Mouse (Mus musculus) layer of hippocampus, adult 11-12 months (tissue): ENCODE data around the gene Eif1ad.
"Not testable (repeated sequence)": the region's sequence is repeated elsewhere in the genome, so short reads cannot be mapped to it uniquely, and the experiment has no call there.

ENCODE experiments used
- DNase-seq: peaks from one replicate; pipeline ENCODE4 v3.0.0; 2022; ENCODE audit warnings: low spot score

Gene Eif1ad

GRCm38 (mm10) chr19:5366175-5367052 is at the start of gene Eif1ad:
TSS of gene Eif1ad (plus strand) at chr19:5366741.
- peak; percentile 96 for DNase-seq

GRCm38 (mm10) chr19:5323801-5324200 is 42.7 kb upstream of the Eif1ad start:
- DNase-seq: no peak

- no peak for DNase-seq
Observed at GRCm38 (mm10) chr19:5327970-5328369, 38.6 kb upstream of the Eif1ad start.

DNA sequence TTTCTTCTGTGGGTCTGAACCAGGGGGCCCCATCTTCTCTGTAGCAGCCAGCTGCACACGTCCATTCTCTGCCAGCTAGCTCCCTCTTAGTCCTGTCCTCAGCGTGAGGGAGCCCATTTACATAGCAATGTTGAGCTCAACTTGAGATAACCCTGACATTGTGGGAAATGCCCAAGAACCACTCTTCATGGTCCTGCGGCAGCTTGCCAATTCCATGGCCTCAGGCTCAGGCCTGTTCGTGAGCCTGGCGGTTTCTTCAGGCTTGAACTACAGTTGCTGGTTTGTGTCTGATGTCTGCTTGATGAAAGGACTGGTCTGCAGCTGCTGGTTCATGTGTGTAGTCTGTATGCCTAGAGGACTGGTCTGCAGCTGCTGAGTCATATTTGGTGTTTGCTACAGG is 31.8 kb upstream of the Eif1ad start:
- DNase-seq: no peak

DNA sequence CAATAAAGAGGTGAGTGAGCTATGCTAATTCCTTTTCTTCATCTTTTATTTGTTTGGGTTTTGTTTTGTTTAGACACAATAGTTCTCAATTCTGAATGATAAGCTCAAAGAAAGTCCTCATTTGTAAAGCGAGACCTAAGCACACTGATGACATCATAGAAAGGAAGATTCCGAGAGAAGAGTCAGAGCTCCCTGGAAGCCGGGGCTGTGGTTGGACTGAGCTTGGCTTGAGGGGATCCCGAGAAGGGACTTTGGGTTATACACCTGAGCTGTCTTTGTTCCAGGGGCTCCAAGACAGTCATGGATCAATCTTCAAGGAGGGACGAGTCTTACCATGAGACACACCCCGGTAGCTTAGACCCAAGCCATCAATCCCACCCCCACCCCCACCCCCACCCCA is 31.1 kb upstream of the Eif1ad start, which contains the start of gene Catsper1:
Gene Catsper1, plus strand, starts transcription at position 301 of the 400 bp plus-strand sequence.
- no peak for DNase-seq

DNA sequence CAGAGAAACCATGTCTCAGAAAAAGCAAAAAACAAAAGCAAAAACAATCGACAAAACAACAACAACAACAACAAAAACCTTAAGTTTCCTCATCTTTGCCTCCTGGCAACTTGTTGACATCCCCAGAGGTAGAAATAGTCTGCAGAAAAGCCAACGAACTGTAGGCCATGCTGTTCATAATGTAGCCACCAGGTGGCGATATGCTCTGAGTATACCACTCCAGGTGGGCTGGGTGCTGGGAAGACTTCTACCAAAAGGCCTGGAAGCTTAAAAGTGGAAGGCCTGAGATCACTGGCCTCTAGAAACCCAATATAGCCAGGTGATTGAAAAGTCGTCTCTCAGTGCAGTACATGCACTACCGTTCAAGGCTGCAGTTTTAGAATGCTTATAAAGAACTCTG is 28.6 kb upstream of the Eif1ad start:
- DNase-seq: peak; percentile 85

DNA sequence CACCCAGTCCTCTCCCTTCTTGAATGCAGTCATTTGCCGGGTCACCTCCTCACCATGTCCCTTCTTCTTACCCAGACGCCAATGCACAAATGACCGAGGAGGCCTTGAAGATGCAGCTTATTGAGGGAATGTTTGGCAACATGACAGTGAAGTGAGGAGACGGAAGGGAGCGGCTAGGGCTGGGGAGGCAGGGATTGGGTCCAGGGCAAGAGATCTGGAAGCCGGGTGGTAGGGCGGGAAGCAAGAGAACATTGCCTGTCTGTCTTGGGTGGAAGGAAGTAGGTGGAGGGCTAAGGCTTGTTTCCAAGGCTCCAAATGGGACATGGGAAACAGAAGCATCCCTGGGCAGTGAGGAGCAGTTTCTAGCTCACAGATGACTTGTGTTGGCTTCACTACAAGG is 25.2 kb upstream of the Eif1ad start:
- no peak for DNase-seq

GRCm38 (mm10) chr19:5345297-5346131 is 21.0 kb upstream of the Eif1ad start:
- DNase-seq: no peak

GRCm38 (mm10) chr19:5348064-5348463 is 18.5 kb upstream of the Eif1ad start:
- no peak for DNase-seq

GRCm38 (mm10) chr19:5348526-5349501 is 17.7 kb upstream of the Eif1ad start:
- DNase-seq: no peak

DNA sequence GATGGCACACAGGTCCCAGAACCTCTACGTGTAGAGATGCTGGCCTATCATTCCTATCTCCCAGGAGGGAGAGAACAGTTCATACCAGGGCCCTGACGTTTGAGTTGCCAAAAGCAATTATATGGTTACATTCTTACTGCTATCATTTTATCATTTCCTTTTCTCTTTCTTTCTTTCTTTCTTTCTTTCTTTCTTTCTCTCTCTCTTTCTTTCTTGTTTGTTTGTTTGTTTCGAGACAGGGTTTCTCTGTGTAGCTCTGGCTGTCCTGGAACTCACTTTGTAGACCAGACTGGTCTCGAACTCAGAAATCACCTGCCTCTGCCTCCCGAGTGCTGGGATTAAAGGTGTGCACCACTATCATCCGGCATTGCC is 17.1 kb upstream of the Eif1ad start, which contains the start of gene Cst6:
Gene Cst6, minus strand, starts transcription at position 73 of the 372 bp plus-strand sequence.
- not testable (repeated sequence) for DNase-seq

- no peak for DNase-seq
Observed at GRCm38 (mm10) chr19:5353609-5354008, 12.9 kb upstream of the Eif1ad start.

DNA sequence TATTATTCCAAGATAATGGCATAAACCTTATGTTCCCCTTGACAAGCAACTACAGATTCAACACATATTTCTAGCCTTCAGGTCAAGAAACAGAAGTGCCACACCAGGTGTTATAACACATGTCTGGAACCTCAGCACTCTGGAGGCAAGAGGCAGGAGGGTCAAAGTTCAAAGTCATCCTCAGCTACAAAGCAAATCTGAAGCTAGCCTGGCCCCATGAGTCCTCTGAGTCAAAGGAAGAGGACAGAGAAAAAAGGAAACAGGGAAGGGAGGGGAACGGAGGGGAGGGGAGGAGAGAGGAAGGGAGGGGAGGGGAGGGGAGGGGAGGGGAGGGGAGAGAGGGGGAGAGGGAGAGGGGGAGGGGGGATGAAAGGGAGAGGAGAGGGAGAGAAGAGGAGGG is 10.5 kb upstream of the Eif1ad start:
- no peak for DNase-seq

GRCm38 (mm10) chr19:5362186-5362585 is 4.4 kb upstream of the Eif1ad start:
- DNase-seq: no peak

DNA sequence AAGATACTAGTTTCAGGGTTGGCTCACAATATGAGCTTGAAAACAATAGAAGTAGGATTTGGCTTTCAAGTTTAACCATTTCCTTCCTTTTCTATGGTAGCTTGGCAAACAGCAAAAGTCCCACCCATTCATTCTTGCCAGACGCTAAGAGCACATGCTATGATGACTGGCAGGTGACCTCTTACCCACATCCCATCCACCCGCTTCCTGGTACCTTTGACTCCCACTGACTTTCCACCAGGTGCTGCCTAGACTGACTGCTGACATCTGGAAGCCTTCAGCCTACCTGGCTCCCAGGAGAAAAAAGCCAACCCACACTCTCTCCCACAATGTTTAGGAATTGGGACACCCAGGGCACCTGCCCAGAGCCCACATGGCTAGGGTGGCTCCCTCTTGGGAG is 2.4 kb upstream of the Eif1ad start:
- no peak for DNase-seq

- DNase-seq: no peak
Observed at GRCm38 (mm10) chr19:5365751-5366150, 790 bp upstream of the Eif1ad start.

DNA sequence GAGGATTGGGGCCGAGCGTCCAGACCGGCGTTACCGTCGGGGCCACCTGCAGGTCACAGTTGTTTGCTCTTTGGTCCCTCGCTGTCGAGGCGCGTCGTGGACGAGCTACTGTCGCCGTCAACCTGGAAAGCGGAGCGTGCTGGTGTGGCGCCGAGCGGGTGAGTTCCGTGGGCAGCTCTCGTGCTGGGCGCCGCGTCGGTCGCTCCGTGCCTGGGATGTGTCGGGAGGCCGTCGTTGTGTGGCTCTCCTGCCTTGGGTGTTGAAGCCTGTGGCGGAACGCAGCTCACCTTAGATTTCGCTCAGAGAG is 465 bp downstream of the Eif1ad start, which contains the start of gene Banf1:
Gene Banf1, minus strand, starts transcription at position 116 of the 307 bp plus-strand sequence.
- DNase-seq: no peak

- DNase-seq: no peak
Observed at GRCm38 (mm10) chr19:5367455-5367854, 914 bp downstream of the Eif1ad start.

DNA sequence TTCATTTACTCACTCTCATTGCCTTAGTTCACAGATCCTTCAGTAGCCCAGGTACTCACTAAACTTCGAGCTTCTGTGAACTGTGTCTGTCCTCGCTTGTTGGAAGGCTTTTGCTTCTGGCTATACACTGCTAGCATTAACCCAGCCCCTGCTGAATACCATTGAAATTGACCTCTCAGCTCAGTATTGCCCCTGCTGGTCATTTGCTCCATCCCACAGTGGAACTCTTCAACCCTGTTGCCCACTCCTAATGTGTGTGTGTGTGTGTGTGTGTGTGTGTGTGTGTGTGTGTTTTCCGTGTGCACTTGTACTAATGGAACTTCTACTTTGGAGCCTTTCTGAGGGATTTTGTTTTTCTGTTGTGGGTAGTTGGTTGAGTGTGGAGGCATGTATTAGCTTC is 4.4 kb downstream of the Eif1ad start:
- DNase-seq: no peak

DNA sequence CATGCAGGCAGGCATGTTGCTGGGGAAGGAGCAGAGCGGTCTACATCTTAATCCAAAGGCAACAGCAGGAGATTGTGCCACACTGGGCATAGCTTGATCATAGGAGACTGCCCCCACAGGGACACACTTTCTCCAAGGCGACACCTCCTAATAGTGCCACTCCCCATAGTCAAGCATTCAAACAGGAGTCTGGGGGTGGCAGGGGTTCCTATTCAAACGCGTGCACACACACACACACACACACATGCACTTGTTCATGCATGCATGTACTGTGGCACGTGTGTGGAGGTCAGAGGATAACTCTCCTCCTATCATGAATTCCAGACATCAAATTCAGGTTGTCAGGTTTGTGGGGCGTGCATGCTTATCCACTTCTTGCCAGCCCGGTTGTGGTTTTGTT is 6.2 kb downstream of the Eif1ad start:
- no peak for DNase-seq

- DNase-seq: no peak
Observed at GRCm38 (mm10) chr19:5374177-5374576, 7.6 kb downstream of the Eif1ad start.

GRCm38 (mm10) chr19:5374748-5375147 is 8.2 kb downstream of the Eif1ad start:
- DNase-seq: no peak
